Mouse (Mus musculus) testis, adult 2 months (tissue): ENCODE results near the gene Caln1. TPM values are rescaled to one million over a fixed set of nuclear protein-coding genes. Genes with fewer than 3 reads are reported as not detected.

Experiments
- H3K27ac ChIP-seq: fragments of 200-500 bp; 2 replicates; pipeline ENCODE4 v1.5.1; 2012; ENCODE audit warnings: low read depth, low read length; ENCODE audit not compliant: control insufficient read depth, insufficient read depth
- H3K27me3 ChIP-seq: fragments of 200-500 bp; 2 replicates; pipeline ENCODE4 v1.6.1; 2012; ENCODE audit warnings: mild to moderate bottlenecking, low read length, moderate library complexity; ENCODE audit not compliant: control insufficient read depth, insufficient read depth
- H3K36me3 ChIP-seq: fragments of 200-500 bp; 2 replicates; pipeline ENCODE4 v1.6.1; 2012; ENCODE audit warnings: mild to moderate bottlenecking, low read length; ENCODE audit not compliant: control insufficient read depth, insufficient read depth
- H3K4me1 ChIP-seq: fragments of 200-500 bp; 2 replicates; pipeline ENCODE4 v1.6.1; 2012; ENCODE audit warnings: low read length; ENCODE audit not compliant: control insufficient read depth, insufficient read depth
- H3K4me3 ChIP-seq: fragments of 200-500 bp; 2 replicates; pipeline ENCODE4 v1.5.1; 2012; ENCODE audit warnings: low read depth, mild to moderate bottlenecking, low read length, moderate library complexity, mixed read lengths; ENCODE audit not compliant: control insufficient read depth
- CTCF ChIP-seq: fragments of 200-500 bp; IDR thresholded peaks from 2 replicates; pipeline ENCODE4 v1.5.1; 2012; ENCODE audit warnings: low read depth, mild to moderate bottlenecking, inconsistent platforms, low read length, moderate library complexity; ENCODE audit not compliant: control insufficient read depth, insufficient read depth, insufficient replicate concordance
- POLR2A ChIP-seq: fragments of 200-500 bp; IDR thresholded peaks from 2 replicates; pipeline ENCODE4 v1.6.1; 2012; ENCODE audit warnings: low read depth, mild to moderate bottlenecking, inconsistent platforms, low read length, moderate library complexity; ENCODE audit not compliant: control insufficient read depth
- polyA plus RNA-seq: library from polyadenylated mRNA; depleted of rRNA; stranded (reverse); fragments of >200 nt; gene quantifications from 2 replicates; pipeline ENCODE4 v1.2.3, GENCODE M21; 2012

Gene Caln1
- polyA plus RNA-seq, 1 experiment, result 1.3 TPM

- no peak overlapping the region for H3K27ac ChIP-seq
- no peaks in the 10 kb centered on the region for H3K27me3 ChIP-seq
- no peaks in the 10 kb centered on the region for H3K36me3 ChIP-seq
- H3K4me1 ChIP-seq, result peaks cover 2% of the 10 kb centered on the region
- no peak for TF ChIP-seq POLR2A
- no peak for TF ChIP-seq CTCF
- H3K4me3 ChIP-seq, result no peak overlapping the region
Observed at GRCm38 (mm10) chr5:130849610-130850009, 480.4 kb downstream of the Caln1 start.

- no peak overlapping the region for H3K4me3 ChIP-seq
- H3K27ac ChIP-seq, result no peak overlapping the region
- TF ChIP-seq POLR2A, result no peak
- no peak for TF ChIP-seq CTCF
- no peaks in the 10 kb centered on the region for H3K27me3 ChIP-seq
- no peaks in the 10 kb centered on the region for H3K36me3 ChIP-seq
- H3K4me1 ChIP-seq, result peaks cover 2% of the 10 kb centered on the region
Observed at GRCm38 (mm10) chr5:130852182-130852581, 482.9 kb downstream of the Caln1 start.

DNA sequence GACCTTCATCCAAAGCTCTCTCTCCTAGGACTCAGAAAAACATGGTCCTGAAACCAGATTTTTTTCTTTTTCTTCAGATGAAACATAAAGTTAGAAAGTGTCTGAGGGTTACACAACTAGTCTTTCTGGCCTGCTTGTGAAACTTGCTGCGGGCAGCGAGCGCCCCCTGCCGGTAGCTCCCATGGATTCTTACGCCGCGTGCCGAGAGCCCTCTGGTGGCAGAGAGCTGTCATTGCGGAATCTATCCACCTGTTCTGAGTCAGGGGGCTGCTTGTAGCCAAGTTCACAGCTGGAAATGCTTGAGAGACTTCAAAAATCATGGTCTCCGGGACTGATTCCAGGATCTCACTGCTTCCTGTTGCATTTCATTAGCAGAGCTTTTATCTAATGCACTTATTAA is 484.1 kb downstream of the Caln1 start:
- Histone ChIP-seq H3K36me3 (no peaks in the 10 kb centered on the region), H3K4me3 (no peak overlapping the region), H3K4me1 (no peaks in the 10 kb centered on the region; the same call in 1 of the 2 replicates), H3K27ac (no peak overlapping the region), H3K27me3 (no peaks in the 10 kb centered on the region)
- peak; percentile 100 for TF ChIP-seq CTCF
- TF ChIP-seq POLR2A, result no peak

DNA sequence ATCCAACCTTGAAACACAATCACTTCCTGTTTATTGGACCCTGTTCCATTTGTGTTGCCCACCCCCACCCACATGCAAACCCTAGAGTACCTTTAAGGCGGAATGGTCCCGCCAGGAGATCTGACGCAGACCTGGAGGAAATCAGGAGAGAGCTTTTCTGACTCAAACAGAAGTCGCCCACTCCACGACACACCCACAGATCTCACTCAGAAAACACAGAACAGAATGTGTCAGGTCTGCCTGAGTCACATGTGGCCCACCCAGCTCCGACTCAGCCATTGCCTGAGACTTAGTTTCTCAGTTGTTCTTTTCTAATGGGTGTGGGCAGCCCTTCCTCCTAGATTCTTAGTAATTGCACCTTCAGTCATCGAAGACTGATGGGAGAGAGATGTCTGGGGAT is 485.2 kb downstream of the Caln1 start:
- H3K36me3 ChIP-seq, result no peaks in the 10 kb centered on the region
- H3K4me1 ChIP-seq, result peaks cover 3% of the 10 kb centered on the region; the same call in 1 of the 2 replicates
- H3K27me3 ChIP-seq, result no peaks in the 10 kb centered on the region
- TF ChIP-seq CTCF (no peak), POLR2A (no peak)
- no peak overlapping the region for H3K27ac ChIP-seq
- no peak overlapping the region for H3K4me3 ChIP-seq

- TF ChIP-seq CTCF (peak; percentile 49; the same call in 1 of the 2 replicates), POLR2A (no peak)
- Histone ChIP-seq H3K4me1 (peaks cover 3% of the 10 kb centered on the region; the same call in 1 of the 2 replicates), H3K27me3 (no peaks in the 10 kb centered on the region), H3K4me3 (no peak overlapping the region), H3K36me3 (no peaks in the 10 kb centered on the region), H3K27ac (no peak overlapping the region)
Observed at GRCm38 (mm10) chr5:130858148-130858547, 488.9 kb downstream of the Caln1 start.

- H3K4me3 ChIP-seq, result no peak overlapping the region
- TF ChIP-seq POLR2A, result no peak
Observed at GRCm38 (mm10) chr5:130858706-130859105, 489.5 kb downstream of the Caln1 start.

DNA sequence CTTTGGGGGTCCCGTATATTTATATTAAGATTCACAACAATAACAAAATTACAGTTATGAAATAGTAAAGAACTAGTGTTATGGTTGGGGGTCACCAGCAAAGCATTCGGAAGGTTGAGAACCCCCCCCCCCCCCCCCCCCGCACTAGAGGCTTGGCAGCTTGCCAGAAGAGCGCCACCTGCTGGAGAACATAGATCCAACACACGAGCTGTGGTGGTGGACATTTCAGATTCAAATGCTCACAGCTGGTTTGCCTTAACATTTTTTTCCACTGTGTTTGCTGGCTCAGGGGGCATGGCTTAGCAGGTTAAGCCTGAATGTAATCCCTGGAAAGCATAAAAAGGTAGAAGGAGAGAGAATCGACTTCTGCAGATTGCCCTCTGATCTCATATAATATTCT is 490.5 kb downstream of the Caln1 start:
- H3K36me3 ChIP-seq, result no peaks in the 10 kb centered on the region
- TF ChIP-seq POLR2A (no peak), CTCF (peak; percentile 54; the same call in 1 of the 2 replicates)
- no peak overlapping the region for H3K27ac ChIP-seq
- no peak overlapping the region for H3K4me3 ChIP-seq
- H3K27me3 ChIP-seq, result no peaks in the 10 kb centered on the region
- H3K4me1 ChIP-seq, result peaks cover 3% of the 10 kb centered on the region; the same call in 1 of the 2 replicates

More at GRCm38 (mm10) chr5:130858706-130859105, 489.5 kb downstream of the Caln1 start:
- Histone ChIP-seq H3K27me3 (no peaks in the 10 kb centered on the region), H3K27ac (no peak overlapping the region), H3K36me3 (no peaks in the 10 kb centered on the region), H3K4me1 (peaks cover 3% of the 10 kb centered on the region; the same call in 1 of the 2 replicates)

DNA sequence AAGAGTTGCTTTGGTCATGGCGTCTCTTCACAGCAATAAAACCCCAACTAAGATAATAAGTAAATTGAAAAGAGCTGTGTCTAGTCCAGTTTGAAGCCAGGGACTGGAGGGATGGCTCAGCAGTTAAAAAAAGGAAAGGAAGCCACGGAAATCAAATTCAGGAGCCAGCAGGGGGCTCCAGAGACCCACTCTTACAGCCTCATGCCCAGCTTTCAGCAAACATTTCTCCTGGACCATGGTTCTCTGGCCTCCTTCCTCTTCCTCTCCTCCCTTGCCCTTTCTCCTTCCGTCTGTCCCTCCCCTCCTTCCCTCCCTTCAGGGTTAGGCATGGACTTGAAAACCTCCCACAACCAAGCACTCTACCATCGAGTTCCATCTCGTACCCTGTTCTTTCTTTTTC is 493.0 kb downstream of the Caln1 start:
- no peak overlapping the region for H3K27ac ChIP-seq
- no peak overlapping the region for H3K4me3 ChIP-seq
- H3K27me3 ChIP-seq, result no peaks in the 10 kb centered on the region
- peaks cover 3% of the 10 kb centered on the region; the same call in 1 of the 2 replicates for H3K4me1 ChIP-seq
- no peak for TF ChIP-seq POLR2A
- no peak for TF ChIP-seq CTCF
- no peaks in the 10 kb centered on the region for H3K36me3 ChIP-seq
